Mouse (Mus musculus) small intestine, adult 2 months (tissue): ENCODE results near the gene Mrpl2.

ENCODE experiments used
- CTCF ChIP-seq: fragments of 200-500 bp; IDR thresholded peaks from 2 replicates; pipeline ENCODE4 v1.5.1; 2012; ENCODE audit warnings: low read depth, mild to moderate bottlenecking, control low read depth, inconsistent platforms, low read length, moderate library complexity, mixed read lengths; ENCODE audit not compliant: insufficient replicate concordance, insufficient read length; ENCODE audit errors: extremely low read depth
- POLR2A ChIP-seq: fragments of 200-500 bp; IDR thresholded peaks from 2 replicates; pipeline ENCODE4 v1.6.1; 2012; ENCODE audit warnings: low read depth, mild to moderate bottlenecking, control low read depth, inconsistent platforms, low read length, moderate library complexity

GRCm38 (mm10) chr17:46629685-46630441, 16.2 kb upstream of the Mrpl2 start:
- TF ChIP-seq POLR2A (no peak), CTCF (no peak)
